Mouse (Mus musculus) megakaryocyte, embryonic 14.5 days (primary cell): ENCODE results near the gene Pank3.

Experiments
- FLI1 ChIP-seq: IDR thresholded peaks from 2 replicates; pipeline ENCODE4 v1.6.1; 2012; ENCODE audit warnings: low read length, inconsistent platforms, mixed read lengths
- GATA1 ChIP-seq: IDR thresholded peaks from 3 replicates; pipeline ENCODE4 v1.6.1; 2012; ENCODE audit warnings: mixed read lengths, low read length, inconsistent platforms, borderline replicate concordance

- TF ChIP-seq GATA1: no peak
- no peak for TF ChIP-seq FLI1
These were observed 25.7 kb upstream of the Pank3 start for GRCm38 (mm10) chr11:35743586-35743985.
